Mouse (Mus musculus): Measurements from ENCODE around the gene Exosc1. TPM values are rescaled to one million over a fixed set of nuclear protein-coding genes. Genes with fewer than 3 reads are reported as not detected.

Exosc1 gene
- total RNA-seq, 1 experiment, result 48.2 TPM

- H3K4me1 ChIP-seq (ENCODE audit: control insufficient read depth in 2 of 2, insufficient read depth in 2 of 2, low read length in 2 of 2, poor library complexity in 1 of 2), result no peaks in the 10 kb centered on the region
- in situ Hi-C loops (cut with MboI; ENCODE audit: low sequenced_read_pairs in 2 of 2, unreplicated experiment in 2 of 2), result no loop called here
- no peaks in the 10 kb centered on the region for H3K36me3 ChIP-seq (ENCODE audit: control insufficient read depth, insufficient read depth, low read length, poor library complexity, severe bottlenecking)
- no peak for TF ChIP-seq ZC3H11A (IDR thresholded peaks at IDR 0.05; ENCODE audit: borderline replicate concordance, low read depth, low read length)
- TF ChIP-seq MAFK (IDR thresholded peaks at IDR 0.05; ENCODE audit: insufficient read depth, low read depth, low read length), result no peak
- TF ChIP-seq ZNF384 (IDR thresholded peaks at IDR 0.05; ENCODE audit: low read depth, low read length), result no peak
- TF ChIP-seq CHD2 (IDR thresholded peaks at IDR 0.05; ENCODE audit: low read depth, low read length), result no peak
- TF ChIP-seq HCFC1 (IDR thresholded peaks at IDR 0.05; ENCODE audit: borderline replicate concordance, insufficient read depth, low read length), result no peak
- DNase-seq (ENCODE audit: low read depth, low spot score), result no peak
- H3K4me3 ChIP-seq (ENCODE audit: insufficient read depth in 1 of 2, low read depth in 1 of 2, low read length in 2 of 2, poor library complexity in 1 of 2, severe bottlenecking in 1 of 2), result no peak overlapping the region
- no peak overlapping the region for H3K27ac ChIP-seq (ENCODE audit: insufficient read depth, low read depth, low read length, poor library complexity, severe bottlenecking)
- no peaks in the 10 kb centered on the region for H3K9me3 ChIP-seq (ENCODE audit: control insufficient read depth, insufficient read depth, low read depth, low read length)
- no peak overlapping the region for H3K9ac ChIP-seq (ENCODE audit: insufficient read depth, low read depth, low read length, poor library complexity, severe bottlenecking)
Measured at GRCm38 (mm10) chr19:41907079-41907760, 26.0 kb downstream of the Exosc1 start.

GRCm38 (mm10) chr19:41906311-41907078, 26.7 kb downstream of the Exosc1 start:
- Histone ChIP-seq H3K9ac (ENCODE audit: insufficient read depth, low read depth, low read length, poor library complexity, severe bottlenecking) (no peak overlapping the region), H3K27ac (ENCODE audit: insufficient read depth, low read depth, low read length, poor library complexity, severe bottlenecking) (no peak overlapping the region), H3K4me1 (ENCODE audit: control insufficient read depth in 2 of 2, insufficient read depth in 2 of 2, low read length in 2 of 2, poor library complexity in 1 of 2) (no peaks in the 10 kb centered on the region), H3K9me3 (ENCODE audit: control insufficient read depth, insufficient read depth, low read depth, low read length) (no peaks in the 10 kb centered on the region), H3K4me3 (ENCODE audit: insufficient read depth in 1 of 2, low read depth in 1 of 2, low read length in 2 of 2, poor library complexity in 1 of 2, severe bottlenecking in 1 of 2) (no peak overlapping the region), H3K36me3 (ENCODE audit: control insufficient read depth, insufficient read depth, low read length, poor library complexity, severe bottlenecking) (no peaks in the 10 kb centered on the region)
- DNase-seq (ENCODE audit: low read depth, low spot score), result no peak
- TF ChIP-seq MAFK (IDR thresholded peaks at IDR 0.05; ENCODE audit: insufficient read depth, low read depth, low read length), result no peak
- TF ChIP-seq HCFC1 (IDR thresholded peaks at IDR 0.05; ENCODE audit: borderline replicate concordance, insufficient read depth, low read length), result no peak
- TF ChIP-seq ZNF384 (IDR thresholded peaks at IDR 0.05; ENCODE audit: low read depth, low read length), result no peak
- TF ChIP-seq CHD2 (IDR thresholded peaks at IDR 0.05; ENCODE audit: low read depth, low read length), result no peak
- TF ChIP-seq ZC3H11A (IDR thresholded peaks at IDR 0.05; ENCODE audit: borderline replicate concordance, low read depth, low read length), result no peak
- in situ Hi-C loops (cut with MboI; ENCODE audit: low sequenced_read_pairs in 2 of 2, unreplicated experiment in 2 of 2), result no loop called here

- TF ChIP-seq MAFK (IDR thresholded peaks at IDR 0.05; ENCODE audit: insufficient read depth, low read depth, low read length) (no peak), ZNF384 (IDR thresholded peaks at IDR 0.05; ENCODE audit: low read depth, low read length) (no peak), CHD2 (IDR thresholded peaks at IDR 0.05; ENCODE audit: low read depth, low read length) (no peak), HCFC1 (IDR thresholded peaks at IDR 0.05; ENCODE audit: borderline replicate concordance, insufficient read depth, low read length) (no peak)
- no peaks in the 10 kb centered on the region for H3K36me3 ChIP-seq (ENCODE audit: control insufficient read depth, insufficient read depth, low read length, poor library complexity, severe bottlenecking)
- in situ Hi-C loops (cut with MboI; ENCODE audit: low sequenced_read_pairs in 2 of 2, unreplicated experiment in 2 of 2), result no loop called here
- no peaks in the 10 kb centered on the region for H3K4me1 ChIP-seq (ENCODE audit: control insufficient read depth in 2 of 2, insufficient read depth in 2 of 2, low read length in 2 of 2, poor library complexity in 1 of 2)
- H3K27ac ChIP-seq (ENCODE audit: insufficient read depth, low read depth, low read length, poor library complexity, severe bottlenecking), result no peak overlapping the region
- H3K9ac ChIP-seq (ENCODE audit: insufficient read depth, low read depth, low read length, poor library complexity, severe bottlenecking), result no peak overlapping the region
- no peaks in the 10 kb centered on the region for H3K9me3 ChIP-seq (ENCODE audit: control insufficient read depth, insufficient read depth, low read depth, low read length)
- no peak overlapping the region for H3K4me3 ChIP-seq (ENCODE audit: insufficient read depth in 1 of 2, low read depth in 1 of 2, low read length in 2 of 2, poor library complexity in 1 of 2, severe bottlenecking in 1 of 2)
- DNase-seq (ENCODE audit: low read depth, low spot score), result no peak
Measured at GRCm38 (mm10) chr19:41905246-41905645, 28.0 kb downstream of the Exosc1 start.

GRCm38 (mm10) chr19:41902848-41903593, 30.2 kb downstream of the Exosc1 start:
- Histone ChIP-seq H3K36me3 (ENCODE audit: control insufficient read depth, insufficient read depth, low read length, poor library complexity, severe bottlenecking) (no peaks in the 10 kb centered on the region), H3K4me3 (ENCODE audit: insufficient read depth in 1 of 2, low read depth in 1 of 2, low read length in 2 of 2, poor library complexity in 1 of 2, severe bottlenecking in 1 of 2) (no peak overlapping the region), H3K4me1 (ENCODE audit: control insufficient read depth in 2 of 2, insufficient read depth in 2 of 2, low read length in 2 of 2, poor library complexity in 1 of 2) (no peaks in the 10 kb centered on the region), H3K9me3 (ENCODE audit: control insufficient read depth, insufficient read depth, low read depth, low read length) (no peaks in the 10 kb centered on the region), H3K9ac (ENCODE audit: insufficient read depth, low read depth, low read length, poor library complexity, severe bottlenecking) (no peak overlapping the region), H3K27ac (ENCODE audit: insufficient read depth, low read depth, low read length, poor library complexity, severe bottlenecking) (no peak overlapping the region)
- in situ Hi-C loops (cut with MboI; ENCODE audit: low sequenced_read_pairs in 2 of 2, unreplicated experiment in 2 of 2), result no loop called here
- TF ChIP-seq MAFK (IDR thresholded peaks at IDR 0.05; ENCODE audit: insufficient read depth, low read depth, low read length) (no peak), ZNF384 (IDR thresholded peaks at IDR 0.05; ENCODE audit: low read depth, low read length) (no peak), ZC3H11A (IDR thresholded peaks at IDR 0.05; ENCODE audit: borderline replicate concordance, low read depth, low read length) (no peak), CHD2 (IDR thresholded peaks at IDR 0.05; ENCODE audit: low read depth, low read length) (no peak), HCFC1 (IDR thresholded peaks at IDR 0.05; ENCODE audit: borderline replicate concordance, insufficient read depth, low read length) (no peak)
- no peak for DNase-seq (ENCODE audit: low read depth, low spot score)
